Mouse (Mus musculus) spleen, postnatal 36 days (tissue): ENCODE measurements around the gene Vmn1r198.
"Not testable (repeated sequence)": the region's sequence is repeated elsewhere in the genome, so short reads cannot be mapped to it uniquely, and the experiment has no call there.

Experiments used
- DNase-seq, 2 experiments: peaks; one replicate each; pipeline ENCODE4 v3.0.0; 2022; ENCODE audit warnings: low spot score in 2 of 2, mixed read lengths in 1 of 2

Vmn1r198 gene

DNA sequence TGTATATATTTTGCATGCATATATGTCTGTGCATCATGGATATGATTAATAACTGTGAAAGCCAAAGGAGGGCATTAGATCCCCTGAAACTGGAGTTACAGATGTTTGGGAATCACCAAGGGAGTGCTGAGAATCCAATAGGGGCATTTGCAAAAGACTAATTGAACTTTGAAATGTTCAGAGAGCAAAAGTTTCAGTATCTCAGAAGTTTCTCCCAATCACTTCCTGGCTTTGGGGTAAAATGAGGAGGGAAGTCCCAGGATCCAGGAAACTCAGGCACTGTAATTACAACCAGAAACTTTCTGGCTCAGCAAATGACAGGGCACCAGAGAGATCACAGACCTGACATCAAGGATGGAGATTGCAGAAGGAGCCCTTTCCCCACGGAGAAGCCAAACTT is at the start of gene Vmn1r198:
TSS of gene Vmn1r198 (plus strand) at position 301 of the 400 bp plus-strand sequence.
- no peak for DNase-seq

DNA sequence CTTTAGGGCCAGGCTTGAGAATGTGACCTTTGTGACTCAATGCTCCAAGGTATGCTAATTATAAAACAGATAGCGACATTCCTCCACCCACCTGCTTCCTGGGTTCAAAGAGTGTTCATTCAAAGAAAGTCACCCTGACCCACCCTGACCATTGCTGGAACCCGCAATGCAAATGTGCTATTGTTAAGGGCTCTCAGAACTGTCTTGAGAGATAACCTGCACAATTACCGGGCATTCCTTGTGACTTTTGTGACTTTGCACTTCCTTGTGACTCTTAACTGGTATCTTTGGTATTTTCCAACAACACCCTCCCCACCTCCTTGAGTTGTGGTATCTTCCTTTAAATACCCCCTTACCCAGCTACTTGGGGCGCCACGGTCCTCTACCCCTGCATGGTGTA is 42.1 kb upstream of the Vmn1r198 start:
- not testable (repeated sequence) for DNase-seq

DNA sequence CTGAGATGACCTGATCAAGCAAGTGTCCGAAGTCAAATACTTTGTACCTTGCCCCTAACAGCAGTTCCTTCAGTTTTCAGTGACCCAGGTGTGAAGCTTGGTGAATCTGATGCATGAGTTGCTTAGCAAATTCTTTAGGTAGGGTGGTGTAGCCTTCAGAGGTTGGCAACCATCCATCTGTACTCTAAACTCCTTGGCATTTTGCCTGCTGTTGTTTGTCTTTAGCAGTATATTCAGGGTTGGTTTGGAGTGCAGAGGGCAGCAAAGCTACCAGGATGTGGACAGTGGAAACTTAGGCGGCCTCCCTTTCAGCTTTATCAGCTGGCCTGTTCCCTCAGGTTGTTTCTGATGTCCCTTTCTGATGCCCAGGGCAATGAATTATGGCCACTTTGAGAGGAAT is 34.8 kb upstream of the Vmn1r198 start:
- DNase-seq: no peak

DNA sequence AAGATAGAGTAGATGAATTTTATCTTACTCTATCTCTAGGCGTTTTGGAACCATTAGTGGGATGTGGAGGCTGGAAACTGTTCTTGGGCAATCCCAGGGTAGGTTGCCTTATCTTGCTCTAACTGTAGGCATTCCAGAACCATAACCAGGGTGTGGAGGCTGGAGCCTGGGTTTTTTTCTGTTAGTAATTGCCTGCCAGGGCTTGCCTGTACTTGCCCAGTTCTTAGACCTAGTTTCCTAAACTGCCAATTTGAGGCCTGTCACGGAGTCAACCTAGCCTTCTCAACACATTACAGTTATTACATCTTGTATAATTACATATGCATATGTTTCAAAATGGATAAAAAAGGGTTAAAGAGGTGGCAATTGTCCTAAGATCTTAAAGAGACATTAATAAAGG is 32.8 kb upstream of the Vmn1r198 start:
- no peak for DNase-seq

DNA sequence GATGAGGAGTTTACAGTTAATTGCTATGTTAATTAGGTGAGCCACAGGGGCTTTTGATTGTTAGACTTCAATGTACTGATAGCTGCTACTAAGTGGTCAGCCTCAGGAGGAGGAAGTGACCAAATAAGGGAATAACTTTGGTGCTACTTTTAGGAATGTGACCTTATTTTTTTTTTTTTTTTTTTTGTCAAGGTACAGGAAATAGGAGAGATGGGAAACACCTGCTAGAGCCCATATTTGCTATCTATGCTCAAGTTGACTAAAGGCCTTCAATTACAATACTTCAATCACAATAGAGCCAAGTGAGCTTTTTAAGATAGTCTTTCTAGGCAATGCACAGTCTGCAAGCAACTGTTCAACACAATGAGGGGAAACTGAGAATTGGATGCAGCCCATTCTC is 30.1 kb upstream of the Vmn1r198 start:
- DNase-seq: no peak

DNA sequence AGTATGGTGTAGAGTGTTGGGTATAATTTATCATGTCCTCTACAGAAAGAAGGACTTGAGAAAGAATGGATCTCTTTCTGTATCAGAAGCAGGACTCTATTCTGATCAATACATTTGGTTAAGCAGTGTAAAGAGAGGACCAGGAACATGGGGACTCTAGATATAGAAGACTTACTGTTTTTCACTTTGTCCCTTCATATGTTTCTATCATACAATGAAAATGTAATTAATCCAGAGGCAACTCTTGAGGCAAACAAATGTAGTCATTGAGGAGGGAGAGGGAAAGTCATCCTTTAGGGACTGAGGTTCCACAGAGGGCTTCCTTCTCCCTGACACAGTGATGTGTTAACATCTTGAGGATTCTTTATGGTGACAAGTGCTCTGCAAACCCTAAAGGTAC is 25.9 kb upstream of the Vmn1r198 start, which contains the start of gene Vmn1r197:
TSS of gene Vmn1r197 (plus strand) at position 301 of the 400 bp plus-strand sequence.
- no peak for DNase-seq

DNA sequence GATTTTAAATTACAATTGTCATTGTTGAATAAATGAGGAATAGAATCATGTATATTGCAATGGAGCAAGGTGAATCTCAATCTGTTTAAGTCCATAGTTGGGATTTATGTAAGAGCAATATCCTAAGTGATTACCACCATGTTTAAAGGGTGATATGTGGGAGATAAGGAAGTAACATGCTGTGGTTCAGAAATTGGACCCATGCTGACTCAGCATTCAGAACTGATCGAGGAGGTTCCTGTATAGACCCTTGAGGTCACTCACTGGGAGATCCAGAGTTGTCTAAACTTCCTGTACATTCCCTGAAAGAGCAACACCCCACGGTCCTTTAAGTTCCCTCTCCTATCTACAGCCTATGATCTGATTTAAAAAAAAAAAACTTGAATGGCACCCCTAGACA is 16.9 kb upstream of the Vmn1r198 start:
- DNase-seq: no peak

DNA sequence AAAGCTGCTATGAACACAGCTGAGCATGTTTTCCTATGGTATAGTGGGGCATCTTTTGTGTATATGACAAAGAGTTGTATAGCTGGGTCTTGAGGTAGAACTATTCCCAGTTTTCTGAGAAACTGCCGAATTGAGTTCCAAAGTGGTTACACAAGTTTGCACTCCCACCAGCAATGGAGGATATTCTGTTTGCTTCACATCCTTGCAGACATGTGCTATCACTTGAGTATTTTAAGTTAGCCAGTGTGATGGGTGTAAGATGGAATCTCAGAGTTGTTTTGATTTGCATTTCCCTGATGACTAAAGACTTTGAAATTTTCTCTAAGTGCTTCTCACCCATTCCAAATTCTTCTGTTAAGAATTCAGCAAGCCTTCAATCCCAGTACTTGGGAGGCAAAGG is 14.6 kb upstream of the Vmn1r198 start:
- DNase-seq: no peak

DNA sequence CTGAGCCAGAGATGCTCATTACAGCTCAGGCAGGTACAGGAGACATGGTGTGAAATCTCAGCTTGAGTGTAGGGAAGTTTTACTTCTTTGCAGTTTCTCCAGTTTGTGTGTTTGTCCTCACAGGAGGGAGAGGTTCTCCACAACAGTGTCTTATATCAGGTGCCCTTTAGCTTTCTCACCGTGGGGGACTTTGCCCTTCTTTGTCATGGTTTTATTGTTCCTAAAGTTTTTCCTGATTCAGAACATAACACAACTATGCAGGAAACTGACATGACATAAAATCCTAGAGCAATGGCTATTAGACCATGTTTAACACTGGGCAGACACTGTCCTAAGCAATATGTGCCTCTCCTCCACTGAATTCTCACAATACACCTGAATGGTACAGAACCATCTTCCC is 649 bp downstream of the Vmn1r198 start:
- DNase-seq: no peak

DNA sequence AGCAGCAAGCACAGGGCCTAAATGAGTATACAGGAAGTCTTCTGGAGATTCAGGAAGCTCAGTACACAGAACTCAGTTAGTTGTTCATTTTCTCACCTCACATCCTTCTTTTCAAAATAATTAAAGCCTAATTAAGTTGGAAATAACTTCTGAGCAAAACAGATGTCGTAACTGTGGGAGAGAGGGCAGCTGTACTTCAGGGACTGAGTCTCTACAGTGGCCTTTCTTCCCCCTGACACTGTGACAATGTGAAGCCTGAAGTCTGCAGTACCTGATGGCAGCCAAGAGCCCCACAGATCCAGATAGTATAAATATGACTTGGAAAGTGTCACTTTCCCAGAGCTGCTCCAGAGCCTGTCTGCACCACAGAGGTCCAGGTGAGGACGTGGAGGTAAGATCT is 29.4 kb downstream of the Vmn1r198 start, which contains the start of gene Vmn1r199:
TSS of gene Vmn1r199 (plus strand) at position 301 of the 400 bp plus-strand sequence.
- DNase-seq: no peak

DNA sequence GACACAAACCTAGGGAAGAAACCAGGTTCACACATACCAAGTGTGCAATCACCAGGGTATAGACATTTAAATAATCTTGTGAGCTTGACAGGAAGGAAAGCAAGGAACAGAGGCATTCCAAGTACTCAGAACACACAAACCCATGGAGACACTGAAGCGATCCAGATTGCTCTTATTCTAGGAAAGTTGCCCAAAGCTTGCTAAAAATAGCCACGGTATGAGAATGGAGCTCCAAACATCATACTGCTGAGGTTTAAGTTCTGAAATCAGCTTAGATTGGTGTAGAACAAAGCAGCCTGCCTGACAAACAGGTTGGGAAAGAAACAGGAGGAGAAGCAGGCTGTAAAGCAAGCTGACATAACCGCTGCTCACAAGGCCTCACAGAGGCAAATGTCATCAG is 31.0 kb downstream of the Vmn1r198 start:
- not testable (repeated sequence) for DNase-seq

DNA sequence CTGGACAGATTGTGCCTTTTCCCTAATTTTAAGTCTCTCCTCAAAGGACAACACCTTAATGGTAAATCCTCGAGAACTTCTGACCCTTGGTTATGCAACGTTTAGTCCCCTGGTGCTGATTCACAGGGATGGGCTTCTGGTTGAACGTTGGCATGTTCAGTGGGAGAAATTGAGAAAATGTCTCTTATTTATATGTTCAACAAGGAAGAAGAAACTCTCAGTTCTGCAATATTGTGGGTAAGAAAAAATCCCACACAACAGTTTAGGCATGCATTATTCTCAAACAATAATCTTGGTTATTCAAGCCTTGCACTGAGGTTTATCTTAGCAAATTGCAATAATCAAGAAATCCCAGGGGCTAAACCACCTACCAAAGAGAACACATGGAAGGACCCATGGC is 33.2 kb downstream of the Vmn1r198 start:
- DNase-seq: no peak

DNA sequence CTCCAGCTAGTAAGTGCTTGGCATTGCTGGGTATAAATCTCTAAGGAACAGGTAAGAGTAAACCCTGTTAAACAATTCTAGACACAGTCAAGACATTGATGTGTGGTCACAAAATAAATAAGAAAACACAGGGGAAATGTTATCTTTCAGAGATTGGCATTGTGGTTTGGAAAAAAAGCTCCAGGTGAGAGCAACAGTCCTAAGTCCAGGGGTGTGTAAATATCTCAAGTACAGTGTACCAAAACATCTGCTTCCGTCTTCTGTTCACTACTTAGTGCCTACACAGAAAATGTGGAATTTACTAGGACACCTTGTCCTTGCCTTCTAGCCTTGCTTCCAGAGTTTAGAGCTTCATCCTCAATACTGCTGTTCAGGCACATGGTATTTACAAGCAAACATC is 36.9 kb downstream of the Vmn1r198 start:
- no peak for DNase-seq

DNA sequence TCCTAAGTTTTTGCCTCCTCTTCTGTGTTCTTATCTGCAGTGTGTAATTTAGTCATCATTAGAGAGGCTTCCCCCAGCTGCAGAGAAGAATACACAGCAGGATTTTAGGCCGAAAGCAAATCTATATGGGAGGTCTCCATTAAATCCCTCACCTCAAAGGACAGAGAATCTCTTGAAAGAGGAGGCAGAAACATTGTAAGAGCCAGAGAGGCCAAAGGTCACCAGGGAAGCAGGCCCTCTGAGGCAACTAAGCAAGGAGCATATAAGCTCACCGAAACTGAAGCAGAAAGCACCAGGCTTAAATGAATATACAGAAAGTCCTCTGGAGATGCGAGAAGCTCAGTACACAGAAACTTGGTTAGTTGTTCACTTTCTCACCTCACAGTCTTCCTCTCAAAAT is 39.9 kb downstream of the Vmn1r198 start, which contains the start of gene Vmn1r200:
TSS of gene Vmn1r200 (plus strand) at position 301 of the 400 bp plus-strand sequence.
- no peak for DNase-seq

DNA sequence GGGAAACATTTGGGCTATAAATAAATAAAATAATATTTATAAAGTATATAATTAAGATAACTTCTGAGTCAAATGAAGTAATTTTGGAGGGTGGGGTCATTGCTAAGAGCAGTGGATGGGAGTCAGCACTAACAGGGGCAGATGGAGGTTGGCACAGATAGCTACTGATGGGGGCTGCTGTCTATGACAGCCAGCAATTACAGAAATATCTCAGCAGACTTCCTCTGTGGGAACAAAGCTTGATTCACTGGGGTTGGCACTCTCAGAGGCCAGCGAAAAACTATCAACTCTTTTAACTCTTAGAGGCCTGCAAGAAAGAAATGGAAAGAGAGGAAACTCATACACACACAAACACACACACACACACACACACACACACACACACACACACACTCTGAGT is 52.8 kb downstream of the Vmn1r198 start:
- no peak for DNase-seq
